ENCODE assay signal across 12 mouse cellular contexts in the genomic region with DNA sequence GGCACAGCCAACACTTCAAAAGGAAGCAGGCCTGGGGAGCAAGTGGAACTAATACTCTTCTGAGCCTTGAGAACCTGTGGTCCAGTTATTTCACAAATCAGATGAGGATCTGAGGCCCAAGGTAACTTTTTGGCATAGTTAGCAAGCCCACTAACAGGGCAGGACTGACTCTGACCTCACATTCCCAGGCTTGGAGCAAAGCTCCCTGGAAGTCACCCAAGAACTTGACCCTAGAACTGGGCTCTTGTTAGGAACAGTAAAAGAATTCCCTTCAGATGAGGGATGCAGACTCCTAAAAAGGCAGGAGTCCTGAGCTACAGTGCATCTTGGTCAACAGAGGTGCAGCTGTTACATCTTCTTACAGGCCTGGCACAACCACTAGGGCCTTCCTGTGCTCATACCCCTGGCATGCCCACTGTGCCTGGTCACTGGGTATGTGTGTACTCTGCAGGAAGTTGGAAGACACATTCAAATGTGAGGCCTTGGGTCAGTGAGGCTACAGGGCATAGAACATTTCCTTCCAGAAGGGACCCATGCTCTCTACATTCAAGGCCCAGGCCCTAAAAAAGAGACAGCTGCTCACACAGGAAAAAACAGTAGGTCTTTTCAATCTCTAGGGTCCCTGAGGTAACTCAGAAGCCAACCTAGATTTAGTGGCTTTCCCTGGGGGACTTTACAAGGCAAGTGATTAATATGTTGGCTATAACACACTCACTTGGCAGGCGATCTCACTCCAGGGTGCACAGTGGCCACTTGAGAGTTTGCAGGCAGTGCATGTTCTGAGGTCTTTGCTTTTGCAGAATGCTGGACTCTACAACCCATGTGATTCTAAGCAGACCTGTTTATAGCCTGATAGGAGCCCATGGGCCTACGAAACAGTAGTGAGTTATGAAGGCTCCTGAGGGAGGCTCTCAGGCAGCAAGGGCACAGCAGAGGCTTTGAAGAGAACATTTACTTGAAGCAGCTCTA. TPM values are rescaled to one million over a fixed set of nuclear protein-coding genes. Genes with fewer than 3 reads are reported as not detected.
DNase-seq lines count a peak whose midpoint lies in the region; ATAC-seq lines count a peak whose summit lies in the region.
"Had no signal": no experiment of that assay in that cellular context is flagged by ENCODE, and none has a peak within 500 bp of the region (broad histone marks: within the 10 kb centered on the region; RNA-seq: fewer than 3 reads in every experiment).

No protein-coding gene starts in this region.

- H3K4me2 ChIP-seq in heart, embryonic 12.5 days = no peak overlapping the region
- H3K4me2 ChIP-seq in kidney, embryonic 16.5 days (replicated peaks; ENCODE audit: low read depth, low read length) = no peak overlapping the region
- H3K4me2 ChIP-seq: forebrain, embryonic 13.5 days; liver, embryonic 12.5 days had no signal

- no peak overlapping the region for H3K4me3 ChIP-seq in heart, embryonic 12.5 days
- H3K4me3 ChIP-seq in kidney, embryonic 16.5 days (ENCODE audit: low read length) = no peak overlapping the region
- H3K4me3 ChIP-seq: forebrain, embryonic 13.5 days; hindbrain, embryonic 10.5 days; liver, embryonic 12.5 days had no signal

- H3K36me3 ChIP-seq in heart, embryonic 12.5 days = no peaks in the 10 kb centered on the region
- no peaks in the 10 kb centered on the region for H3K36me3 ChIP-seq in kidney, embryonic 16.5 days (ENCODE audit: insufficient read depth, low read length)
- H3K36me3 ChIP-seq: hindbrain, embryonic 10.5 days; liver, embryonic 12.5 days had no signal

- ATAC-seq in heart, embryonic 12.5 days (ENCODE audit: insufficient number of reproducible peaks, low FRiP score) = no peak
- no peak; the same call in 1 of the 2 replicates for ATAC-seq in kidney, embryonic 16.5 days (ENCODE audit: low FRiP score, low TSS enrichment)
- ATAC-seq: liver, embryonic 12.5 days had no signal

- no peaks in the 10 kb centered on the region for H3K9me3 ChIP-seq in heart, embryonic 12.5 days (replicated peaks)
- H3K9me3 ChIP-seq in kidney, embryonic 16.5 days (ENCODE audit: low read length) = no peaks in the 10 kb centered on the region
- H3K9me3 ChIP-seq: forebrain, embryonic 13.5 days; hindbrain, embryonic 10.5 days; liver, embryonic 12.5 days had no signal

- no peak overlapping the region for H3K9ac ChIP-seq in heart, embryonic 12.5 days
- H3K9ac ChIP-seq in kidney, embryonic 16.5 days (replicated peaks; ENCODE audit: low read length) = no peak overlapping the region
- H3K9ac ChIP-seq: forebrain, embryonic 13.5 days; liver, embryonic 12.5 days had no signal

- WGBS in heart, embryonic 12.5 days = 40% methylated on average over 2 of the region's 2 CpGs
- 56% methylated on average over 2 of the region's 2 CpGs for WGBS in kidney, embryonic 16.5 days

- H3K4me1 ChIP-seq in heart, embryonic 12.5 days (replicated peaks) = peaks cover 17% of the 10 kb centered on the region
- peaks cover 11% of the 10 kb centered on the region for H3K4me1 ChIP-seq in kidney, embryonic 16.5 days (ENCODE audit: insufficient read depth, low read length)
- H3K4me1 ChIP-seq: hindbrain, embryonic 10.5 days; liver, embryonic 12.5 days had no signal

- peak; percentile 29 to 52 for DNase-seq in adrenal gland, adult (ENCODE audit: inconsistent age in 2 of 2, low spot score in 1 of 2)
- no peak for DNase-seq in adrenal gland, postnatal 4 days (ENCODE audit: low spot score in 2 of 2)
- peak; percentile 17 for DNase-seq in heart, postnatal 4 days
- DNase-seq in 3134 (ENCODE audit: extremely low read depth, insufficient read length, low spot score) = peak; percentile 21
- no peak for DNase-seq in frontal cortex, postnatal 10 days (ENCODE audit: low spot score in 2 of 2)
- DNase-seq in cerebellum, adult 8-10 months = no peak
- DNase-seq: thymus, postnatal 14 days had no signal

- H3K27me3 ChIP-seq in heart, embryonic 12.5 days (replicated peaks) = no peaks in the 10 kb centered on the region
- H3K27me3 ChIP-seq in kidney, embryonic 16.5 days (ENCODE audit: insufficient read depth, low read length) = no peaks in the 10 kb centered on the region
- H3K27me3 ChIP-seq: liver, embryonic 12.5 days had no signal

- no peak overlapping the region for H3K27ac ChIP-seq in heart, embryonic 12.5 days (ENCODE audit: poor library complexity, severe bottlenecking)
- H3K27ac ChIP-seq in kidney, embryonic 16.5 days (ENCODE audit: low read length) = peak overlapping the region; percentile 16; the same call in 1 of the 2 replicates
- H3K27ac ChIP-seq: forebrain, embryonic 13.5 days; hindbrain, embryonic 10.5 days; liver, embryonic 12.5 days had no signal

RNA-seq across cellular contexts. Expression of gene Plxna1, which starts 41.1 kb away (rescaled TPM):
- 10 to 100 TPM; 67.4 to 77.6 TPM for total RNA-seq in adrenal gland, postnatal 4 days (2021)
- total RNA-seq in heart, postnatal 4 days (2021) = 10 to 100 TPM; 37.6 to 39.7 TPM
- polyA plus RNA-seq in heart, embryonic 12.5 days (2016; fragmentation: Nextera tagmentation; extraction: Ambion mirVana) = 13.4 and 17.3 TPM in 2 replicates
- polyA plus RNA-seq in kidney, embryonic 16.5 days (2015; fragmentation: Nextera tagmentation; extraction: Ambion mirVana) = 12.1 and 19.5 TPM in 2 replicates

Comparison
In these comparisons a context has a peak if more than half of its experiments do, and no peak if none do; other contexts are left out.
1. DNase-seq: peak in adrenal gland, adult (2 of 2), heart, postnatal 4 days (single experiment) and 3134 (single experiment); none in adrenal gland, postnatal 4 days (0 of 2), frontal cortex, postnatal 10 days (0 of 2) and cerebellum, adult 8-10 months (single experiment).